In genomic region chr4:118319706-118320344, GRCm38 (mm10) we compare ENCODE assay signal across 14 mouse cellular contexts. TPM values are rescaled to one million over a fixed set of nuclear protein-coding genes. Genes with fewer than 3 reads are reported as not detected.
DNase-seq lines count a peak whose midpoint lies in the region; ATAC-seq lines count a peak whose summit lies in the region.
"Had no signal": no experiment of that assay in that cellular context is flagged by ENCODE, and none has a peak within 500 bp of the region (broad histone marks: within the 10 kb centered on the region; RNA-seq: fewer than 3 reads in every experiment).

No protein-coding gene starts in this region.

- no peak overlapping the region for H3K9ac ChIP-seq in heart, embryonic 11.5 days (ENCODE audit: low read depth, low read length)
- H3K9ac ChIP-seq in neural tube, embryonic 11.5 days (ENCODE audit: low read length) = no peak overlapping the region
- H3K9ac ChIP-seq in intestine, embryonic 16.5 days (ENCODE audit: low read depth, low read length) = no peak overlapping the region
- H3K9ac ChIP-seq in neural tube, embryonic 15.5 days (replicated peaks) = no peak overlapping the region
- H3K9ac ChIP-seq: embryonic facial prominence, embryonic 15.5 days had no signal

- no peaks in the 10 kb centered on the region for H3K27me3 ChIP-seq in heart, embryonic 11.5 days (ENCODE audit: control insufficient read depth, insufficient read depth, low read length)
- H3K27me3 ChIP-seq in neural tube, embryonic 11.5 days (ENCODE audit: control insufficient read depth, insufficient read depth, low read length) = no peaks in the 10 kb centered on the region
- H3K27me3 ChIP-seq in intestine, embryonic 16.5 days (replicated peaks; ENCODE audit: control insufficient read depth, insufficient read depth, low read length) = no peaks in the 10 kb centered on the region
- no peaks in the 10 kb centered on the region for H3K27me3 ChIP-seq in neural tube, embryonic 15.5 days (replicated peaks)
- H3K27me3 ChIP-seq: embryonic facial prominence, embryonic 15.5 days had no signal

- 33% methylated on average over 8 of the region's 8 CpGs for WGBS in heart, embryonic 11.5 days (ENCODE audit: insufficient replicate concordance)
- WGBS in neural tube, embryonic 11.5 days = 41% methylated on average over 8 of the region's 8 CpGs
- WGBS in intestine, embryonic 16.5 days = 37% methylated on average over 8 of the region's 8 CpGs
- 35% methylated on average over 8 of the region's 8 CpGs for WGBS in neural tube, embryonic 15.5 days

- H3K4me2 ChIP-seq in heart, embryonic 11.5 days = peak overlapping the region; percentile 5; the same call in 1 of the 2 replicates
- no peak overlapping the region for H3K4me2 ChIP-seq in neural tube, embryonic 11.5 days (ENCODE audit: low read depth)
- H3K4me2 ChIP-seq in intestine, embryonic 16.5 days (ENCODE audit: low read depth, low read length) = no peak overlapping the region; the same call in 1 of the 2 replicates
- H3K4me2 ChIP-seq in neural tube, embryonic 15.5 days = 0 out of 2 replicates have a peak overlapping the region, but pooled peaks have one; percentile 2
- H3K4me2 ChIP-seq: embryonic facial prominence, embryonic 15.5 days; liver, embryonic 11.5 days had no signal

- no peak overlapping the region for H3K27ac ChIP-seq in heart, embryonic 11.5 days (ENCODE audit: low read depth, low read length)
- no peak overlapping the region for H3K27ac ChIP-seq in neural tube, embryonic 11.5 days (ENCODE audit: low read depth, low read length)
- no peak overlapping the region for H3K27ac ChIP-seq in intestine, embryonic 16.5 days (ENCODE audit: low read length)
- H3K27ac ChIP-seq in neural tube, embryonic 15.5 days (replicated peaks) = no peak overlapping the region
- H3K27ac ChIP-seq: embryonic facial prominence, embryonic 15.5 days; gastrocnemius, adult 2 months had no signal

- H3K4me1 ChIP-seq in heart, embryonic 11.5 days (ENCODE audit: control insufficient read depth, insufficient read depth, low read length) = peaks cover 6% of the 10 kb centered on the region
- H3K4me1 ChIP-seq in neural tube, embryonic 11.5 days (ENCODE audit: control insufficient read depth, insufficient read depth, low read length) = no peaks in the 10 kb centered on the region
- H3K4me1 ChIP-seq in intestine, embryonic 16.5 days (ENCODE audit: control insufficient read depth, insufficient read depth, low read length) = 0 out of 2 replicates have a peak, but pooled peaks cover 15% of the 10 kb centered on the region
- peaks cover 9% of the 10 kb centered on the region for H3K4me1 ChIP-seq in neural tube, embryonic 15.5 days

- H3K9me3 ChIP-seq in heart, embryonic 11.5 days (replicated peaks; ENCODE audit: control insufficient read depth, low read length) = no peaks in the 10 kb centered on the region
- H3K9me3 ChIP-seq in neural tube, embryonic 11.5 days (ENCODE audit: control insufficient read depth, low read length) = no peaks in the 10 kb centered on the region
- no peaks in the 10 kb centered on the region for H3K9me3 ChIP-seq in intestine, embryonic 16.5 days (ENCODE audit: control insufficient read depth, low read length)
- H3K9me3 ChIP-seq in neural tube, embryonic 15.5 days (replicated peaks) = no peaks in the 10 kb centered on the region
- H3K9me3 ChIP-seq: embryonic facial prominence, embryonic 15.5 days had no signal

- H3K36me3 ChIP-seq in heart, embryonic 11.5 days (ENCODE audit: control insufficient read depth, insufficient read depth, low read length) = no peaks in the 10 kb centered on the region
- H3K36me3 ChIP-seq in neural tube, embryonic 11.5 days (ENCODE audit: control insufficient read depth, insufficient read depth, low read length) = no peaks in the 10 kb centered on the region
- no peaks in the 10 kb centered on the region for H3K36me3 ChIP-seq in intestine, embryonic 16.5 days (ENCODE audit: control insufficient read depth, insufficient read depth, low read length)
- no peaks in the 10 kb centered on the region for H3K36me3 ChIP-seq in neural tube, embryonic 15.5 days
- H3K36me3 ChIP-seq: embryonic facial prominence, embryonic 15.5 days had no signal

- intact Hi-C loops in heart, postnatal 14 days (cut with DNase I) = no loop called here

- ATAC-seq in heart, embryonic 11.5 days (replicated peaks; ENCODE audit: insufficient number of reproducible peaks, low FRiP score, low TSS enrichment) = no peak
- ATAC-seq in neural tube, embryonic 11.5 days (ENCODE audit: insufficient read depth, low FRiP score, low TSS enrichment) = no peak
- peak; percentile 70 for ATAC-seq in intestine, embryonic 16.5 days
- no peak for ATAC-seq in neural tube, embryonic 15.5 days (ENCODE audit: low FRiP score)
- no peak for ATAC-seq in granulocyte monocyte progenitor cell, adult 5-6 weeks (replicated peaks; ENCODE audit: poor library complexity, severe bottlenecking)

- H3K4me3 ChIP-seq in heart, embryonic 11.5 days (ENCODE audit: low read depth, low read length) = no peak overlapping the region
- no peak overlapping the region for H3K4me3 ChIP-seq in neural tube, embryonic 11.5 days (ENCODE audit: low read depth, low read length)
- H3K4me3 ChIP-seq in intestine, embryonic 16.5 days (ENCODE audit: low read length) = no peak overlapping the region
- no peak overlapping the region for H3K4me3 ChIP-seq in neural tube, embryonic 15.5 days (replicated peaks)
- H3K4me3 ChIP-seq: embryonic facial prominence, embryonic 15.5 days; gastrocnemius, adult 2 months had no signal

- DNase-seq in heart, postnatal 14 days = no peak
- peak; percentile 32 for DNase-seq in neural tube, embryonic 11.5 days (ENCODE audit: low spot score)
- no peak for DNase-seq in neural tube, embryonic 10.5 days (ENCODE audit: extremely low spot score, low spot score)
- DNase-seq in left cerebral cortex, adult 9 months (ENCODE audit: low spot score in 2 of 2) = no peak
- DNase-seq: adrenal gland, postnatal 14 days; B cell, adult 2 months; cerebellum, adult 11-12 months; gastrocnemius, adult 2 months had no signal

RNA-seq across cellular contexts. Expression of gene Ptprf, which starts 28.6 kb away (rescaled TPM):
- 24.5 and 26.9 TPM in 2 replicates for polyA plus RNA-seq in heart, embryonic 11.5 days (2014; fragmentation: Nextera tagmentation; extraction: Ambion mirVana)
- total RNA-seq in heart, postnatal 14 days (2021) = 10 to 100 TPM; 13.0 to 16.4 TPM
- 68.9 and 80.1 TPM in 2 replicates for polyA plus RNA-seq in neural tube, embryonic 11.5 days (2014; fragmentation: Nextera tagmentation; extraction: Ambion mirVana)
- polyA plus RNA-seq in intestine, embryonic 16.5 days (2015; fragmentation: Nextera tagmentation; extraction: Ambion mirVana) = 45.8 and 54.8 TPM in 2 replicates
- polyA plus RNA-seq in neural tube, embryonic 15.5 days (2015; fragmentation: Nextera tagmentation; extraction: Ambion mirVana) = 62.9 and 68.5 TPM in 2 replicates
- 0.17 TPM in 1 of 2 replicates, not detected in the other for total RNA-seq in granulocyte monocyte progenitor cell, adult 5-6 weeks (2014; fragmentation: Nextera tagmentation)
- 0.04 TPM in 1 of 2 replicates, not detected in the other for total RNA-seq in granulocyte monocyte progenitor cell, adult 5-6 weeks (2017)

Comparison
In these comparisons a context has a peak if more than half of its experiments do, and no peak if none do; other contexts are left out.
1. H3K4me2 ChIP-seq: peak in heart, embryonic 11.5 days (single experiment) and neural tube, embryonic 15.5 days (single experiment); none in neural tube, embryonic 11.5 days (single experiment) and intestine, embryonic 16.5 days (single experiment).